Mouse (Mus musculus): Measurements from ENCODE around the gene Rps16. TPM values are rescaled to one million over a fixed set of nuclear protein-coding genes. Genes with fewer than 3 reads are reported as not detected.

Rps16 gene
- polyA plus RNA-seq (2015; fragmentation: Nextera tagmentation; extraction: Ambion mirVana), result 653 and 673 TPM in 2 replicates

DNA sequence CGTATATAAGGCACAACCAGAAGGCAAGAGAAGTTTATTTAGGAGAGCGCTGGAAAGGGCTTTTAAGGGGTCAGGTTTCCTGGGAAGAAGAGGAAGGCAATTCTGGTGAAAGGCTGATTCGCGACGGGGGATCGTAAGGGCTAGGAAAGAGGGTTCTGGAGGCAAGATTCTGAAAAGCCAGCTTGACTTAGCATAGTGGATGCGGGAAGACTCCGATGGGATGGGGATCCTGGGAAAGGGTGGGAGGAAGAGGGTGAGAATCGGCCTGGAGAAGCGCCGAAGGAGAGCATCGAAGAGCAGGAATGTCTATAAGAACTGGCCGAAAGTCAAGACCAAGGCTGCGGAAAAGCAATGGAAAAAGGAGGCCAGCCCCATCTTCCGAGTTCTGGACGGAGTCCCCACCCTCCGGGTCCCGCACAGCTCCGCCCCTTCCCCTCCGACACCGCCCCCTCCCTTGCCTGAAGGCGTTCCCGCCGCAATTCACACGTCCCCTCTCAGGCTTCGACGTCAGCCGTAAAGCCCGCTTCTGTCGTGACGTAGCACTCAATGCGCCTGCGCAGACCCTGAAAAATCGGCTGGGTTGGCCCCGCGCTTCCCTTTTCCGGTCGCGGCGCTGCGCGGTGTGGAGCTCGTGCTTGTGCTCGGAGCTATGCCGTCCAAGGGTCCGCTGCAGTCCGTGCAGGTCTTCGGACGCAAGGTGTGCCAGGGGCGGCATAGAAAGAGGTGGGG is at the start of gene Rps16:
TSS of gene Rps16 (plus strand) at position 498 of the 729 bp plus-strand sequence.
- Histone ChIP-seq H3K4me2 (ENCODE audit: low read depth, low read length) (peak within 1 kb of the TSS; percentile 85), H3K9ac (replicated peaks) (peak within 1 kb of the TSS; percentile 88), H3K27ac (ENCODE audit: low read depth) (peak within 1 kb of the TSS; percentile 79), H3K4me1 (ENCODE audit: insufficient read depth) (peaks cover 18% of the 10 kb centered on the region), H3K4me3 (ENCODE audit: low read depth, low read length) (peak within 1 kb of the TSS; percentile 82), H3K27me3 (ENCODE audit: insufficient read depth, low read length) (no peaks in the 10 kb centered on the region), H3K36me3 (replicated peaks; ENCODE audit: insufficient read depth, low read length) (peaks cover 23% of the 10 kb centered on the region), H3K9me3 (ENCODE audit: low read length) (no peaks in the 10 kb centered on the region)
- TF ChIP-seq EP300 (IDR thresholded peaks at IDR 0.05; ENCODE audit: low read depth) (no peak; the same call in 1 of the 2 replicates), CTCF (IDR thresholded peaks at IDR 0.05; ENCODE audit: low read depth) (peak; percentile 10; the same call in 1 of the 2 replicates)
- DNase-seq (peak; percentile 99), ATAC-seq (peak; percentile 92)
- WGBS (ENCODE audit: insufficient replicate concordance), result 5% methylated on average over 47 of the region's 50 CpGs

GRCm38 (mm10) chr7:28301616-28302433 is 48.6 kb upstream of the Rps16 start, which contains the start of gene Dll3:
Dll3 (minus strand) TSS chr7:28302238.
- 3% methylated on average over 30 of the region's 30 CpGs for WGBS (ENCODE audit: insufficient replicate concordance)
- H3K9ac ChIP-seq (replicated peaks), result no peak within 1 kb of the TSS
- H3K4me3 ChIP-seq (ENCODE audit: low read depth, low read length), result peak within 1 kb of the TSS; percentile 19; the same call in 1 of the 2 replicates

GRCm38 (mm10) chr7:28305641-28306040 is 44.8 kb upstream of the Rps16 start:
- no peak overlapping the region for H3K27ac ChIP-seq (ENCODE audit: low read depth)
- peaks cover 43% of the 10 kb centered on the region for H3K36me3 ChIP-seq (replicated peaks; ENCODE audit: insufficient read depth, low read length)
- TF ChIP-seq CTCF (IDR thresholded peaks at IDR 0.05; ENCODE audit: low read depth) (no peak), EP300 (IDR thresholded peaks at IDR 0.05; ENCODE audit: low read depth) (no peak)
- no peak overlapping the region for H3K4me2 ChIP-seq (ENCODE audit: low read depth, low read length)
- WGBS (ENCODE audit: insufficient replicate concordance), result 86% methylated on average over 10 of the region's 10 CpGs
- H3K9ac ChIP-seq (replicated peaks), result no peak overlapping the region
- H3K9me3 ChIP-seq (ENCODE audit: low read length), result no peaks in the 10 kb centered on the region
- DNase-seq (no peak), ATAC-seq (no peak)
- peaks cover 21% of the 10 kb centered on the region for H3K27me3 ChIP-seq (ENCODE audit: insufficient read depth, low read length)
- H3K4me3 ChIP-seq (ENCODE audit: low read depth, low read length), result no peak overlapping the region
- H3K4me1 ChIP-seq (ENCODE audit: insufficient read depth), result peaks cover 2% of the 10 kb centered on the region

More at GRCm38 (mm10) chr7:28301616-28302433, 48.6 kb upstream of the Rps16 start, which contains the start of gene Dll3:
- H3K4me2 ChIP-seq (ENCODE audit: low read depth, low read length), result peak within 1 kb of the TSS; percentile 62
- DNase-seq, result peak; percentile 72
- H3K27me3 ChIP-seq (ENCODE audit: insufficient read depth, low read length), result peaks cover 50% of the 10 kb centered on the region
- peak; percentile 44; the same call in 1 of the 2 replicates for ATAC-seq
- TF ChIP-seq CTCF (IDR thresholded peaks at IDR 0.05; ENCODE audit: low read depth) (peak; percentile 73), EP300 (IDR thresholded peaks at IDR 0.05; ENCODE audit: low read depth) (no peak)
- H3K36me3 ChIP-seq (replicated peaks; ENCODE audit: insufficient read depth, low read length), result peaks cover 16% of the 10 kb centered on the region
- peaks cover 2% of the 10 kb centered on the region for H3K4me1 ChIP-seq (ENCODE audit: insufficient read depth)
- H3K27ac ChIP-seq (ENCODE audit: low read depth), result no peak within 1 kb of the TSS
- no peaks in the 10 kb centered on the region for H3K9me3 ChIP-seq (ENCODE audit: low read length)

- 86% methylated on average over 8 of the region's 8 CpGs for WGBS (ENCODE audit: insufficient replicate concordance)
- TF ChIP-seq CTCF (IDR thresholded peaks at IDR 0.05; ENCODE audit: low read depth) (no peak), EP300 (IDR thresholded peaks at IDR 0.05; ENCODE audit: low read depth) (no peak)
- no peak overlapping the region for H3K27ac ChIP-seq (ENCODE audit: low read depth)
- no peaks in the 10 kb centered on the region for H3K9me3 ChIP-seq (ENCODE audit: low read length)
- no peak for DNase-seq
- H3K4me2 ChIP-seq (ENCODE audit: low read depth, low read length), result no peak overlapping the region
- peaks cover 43% of the 10 kb centered on the region for H3K36me3 ChIP-seq (replicated peaks; ENCODE audit: insufficient read depth, low read length)
- H3K4me1 ChIP-seq (ENCODE audit: insufficient read depth), result peaks cover 6% of the 10 kb centered on the region
- no peak for ATAC-seq
- no peak overlapping the region for H3K4me3 ChIP-seq (ENCODE audit: low read depth, low read length)
- H3K9ac ChIP-seq (replicated peaks), result no peak overlapping the region
- H3K27me3 ChIP-seq (ENCODE audit: insufficient read depth, low read length), result peaks cover 15% of the 10 kb centered on the region
Measured at GRCm38 (mm10) chr7:28306216-28306615, 44.2 kb upstream of the Rps16 start.

DNA sequence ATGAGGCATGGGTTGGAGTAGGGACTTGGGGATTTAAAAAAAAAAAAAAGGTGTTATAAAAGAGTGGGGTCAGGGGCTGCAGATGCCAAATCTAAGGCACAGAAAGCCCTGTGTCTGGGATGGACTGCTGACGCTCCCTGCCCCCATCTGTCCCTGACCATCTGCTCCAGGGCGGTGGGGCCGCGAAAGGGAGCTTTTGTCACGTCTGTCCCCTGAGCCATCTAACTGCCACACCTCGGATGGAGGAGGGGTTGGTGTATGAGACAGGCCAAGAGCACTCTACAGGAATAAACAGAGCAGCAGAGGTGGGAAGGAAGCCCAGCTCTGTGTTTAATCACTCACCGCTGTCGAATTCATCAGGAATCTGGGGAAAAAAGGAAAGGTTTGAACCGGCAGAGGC is 40.7 kb upstream of the Rps16 start:
- ATAC-seq (no peak), DNase-seq (no peak)
- Histone ChIP-seq H3K36me3 (replicated peaks; ENCODE audit: insufficient read depth, low read length) (peaks cover 47% of the 10 kb centered on the region), H3K9ac (replicated peaks) (no peak overlapping the region), H3K4me1 (ENCODE audit: insufficient read depth) (peaks cover 15% of the 10 kb centered on the region), H3K27me3 (ENCODE audit: insufficient read depth, low read length) (no peaks in the 10 kb centered on the region), H3K4me2 (ENCODE audit: low read depth, low read length) (no peak overlapping the region), H3K27ac (ENCODE audit: low read depth) (no peak overlapping the region), H3K9me3 (ENCODE audit: low read length) (no peaks in the 10 kb centered on the region), H3K4me3 (ENCODE audit: low read depth, low read length) (no peak overlapping the region)
- no peak for TF ChIP-seq CTCF (IDR thresholded peaks at IDR 0.05; ENCODE audit: low read depth)
- TF ChIP-seq EP300 (IDR thresholded peaks at IDR 0.05; ENCODE audit: low read depth), result no peak
- WGBS (ENCODE audit: insufficient replicate concordance), result 77% methylated on average over 9 of the region's 9 CpGs

Data from liver, postnatal 0 days (tissue).